In genomic region chr7:99684086-99684485, GRCm38 (mm10) we compare ENCODE assay signal across 21 mouse cellular contexts. TPM values are rescaled to one million over a fixed set of nuclear protein-coding genes. Genes with fewer than 3 reads are reported as not detected.
A peak's percentile ranks its signal among the peaks of the same experiment; 100 is the strongest.
DNase-seq lines count a peak whose midpoint lies in the region.
"Had no signal": no experiment of that assay in that cellular context is flagged by ENCODE, and none has a peak within 500 bp of the region (broad histone marks: within the 10 kb centered on the region; RNA-seq: fewer than 3 reads in every experiment).

No protein-coding gene starts in this region.

- intact Hi-C loops in left cerebral cortex, postnatal 36 days (cut with DNase I): no loop called here
- intact Hi-C loops in heart, postnatal 36 days (cut with DNase I): no loop called here

- peak; percentile 44 to 50 for DNase-seq in layer of hippocampus, adult 8-10 months (ENCODE audit: low spot score in 2 of 2)
- no peak for DNase-seq in layer of hippocampus, postnatal 14 days (ENCODE audit: low spot score in 2 of 2)
- peak; percentile 50 for DNase-seq in retina, postnatal 1 day
- DNase-seq in retina, embryonic 14.5 days (ENCODE audit: low spot score): no peak
- peak; percentile 38 to 42 for DNase-seq in left cerebral cortex, postnatal 36 days (ENCODE audit: low spot score in 2 of 2)
- DNase-seq in heart, postnatal 36 days: no peak
- no peak for DNase-seq in adrenal gland, postnatal 25 days
- DNase-seq: adrenal gland, postnatal 36 days; cerebellum, adult 8-10 months; cerebellum, postnatal 25 days; gastrocnemius, postnatal 14 days; heart, postnatal 14 days; kidney, adult 8-10 months; kidney, postnatal 4 days; liver, postnatal 0 days; lung, postnatal 36 days; thymus, postnatal 4 days had no signal

RNA-seq across cellular contexts. Expression of gene Slco2b1, which starts 27.1 kb away (rescaled TPM):
- 10 to 100 TPM; 11.6 to 32.5 (median 21.0) TPM for total RNA-seq in layer of hippocampus, adult 8-10 months (2022)
- 10 to 100 TPM; 17.6 to 18.0 TPM for total RNA-seq in layer of hippocampus, postnatal 14 days (2021)
- 10 to 100 TPM; 11.7 to 14.2 TPM for total RNA-seq in left cerebral cortex, postnatal 36 days (2021)
- total RNA-seq in heart, postnatal 36 days (2021): 10 to 100 TPM in 1 of 2 experiments, 1 to 10 TPM in 1; 9.0 to 12.0 TPM
- total RNA-seq in adrenal gland, postnatal 25 days (2021): 22.9 and 31.9 TPM in 2 replicates
- total RNA-seq: granulocyte monocyte progenitor cell, adult 5-6 weeks; neutrophil, adult 5-6 weeks had no signal

RNA-seq across cellular contexts. Expression of gene Olfr520, which starts 46.0 kb away (rescaled TPM):
- total RNA-seq in layer of hippocampus, adult 8-10 months (2022): under 1 TPM in 1 of 4 experiments, not detected in 3; 0.34 TPM
- total RNA-seq in layer of hippocampus, postnatal 14 days (2021): not detected
- total RNA-seq in left cerebral cortex, postnatal 36 days (2021): not detected
- total RNA-seq in heart, postnatal 36 days (2021): under 1 TPM in 1 of 2 experiments, not detected in 1; 0.22 TPM
- total RNA-seq in adrenal gland, postnatal 25 days (2021): not detected in 2 replicates
- total RNA-seq: adrenal gland, postnatal 36 days; granulocyte monocyte progenitor cell, adult 5-6 weeks; hindbrain, postnatal 0 days; megakaryocyte, adult 5-6 weeks; neutrophil, adult 5-6 weeks had no signal

RNA-seq across cellular contexts. Expression of gene Tpbgl, which starts 57.2 kb away (rescaled TPM):
- 1 to 10 TPM; 5.0 to 7.3 (median 6.6) TPM for total RNA-seq in layer of hippocampus, adult 8-10 months (2022)
- total RNA-seq in layer of hippocampus, postnatal 14 days (2021): 1 to 10 TPM; 4.7 to 5.2 TPM
- total RNA-seq in left cerebral cortex, postnatal 36 days (2021): 1 to 10 TPM; 3.2 to 4.2 TPM
- 1 to 10 TPM; 3.0 to 3.6 TPM for total RNA-seq in heart, postnatal 36 days (2021)
- total RNA-seq in adrenal gland, postnatal 25 days (2021): 16.6 and 23.2 TPM in 2 replicates
- total RNA-seq: granulocyte monocyte progenitor cell, adult 5-6 weeks; neutrophil, adult 5-6 weeks had no signal

Comparison
In these comparisons a context has a peak if more than half of its experiments do, and no peak if none do; other contexts are left out.
1. DNase-seq: peak in layer of hippocampus, adult 8-10 months (2 of 2), retina, postnatal 1 day (single experiment) and left cerebral cortex, postnatal 36 days (2 of 2); none in layer of hippocampus, postnatal 14 days (0 of 2), retina, embryonic 14.5 days (single experiment), heart, postnatal 36 days (0 of 2) and adrenal gland, postnatal 25 days (single experiment).